22 mouse cellular contexts compared by ENCODE assay signal in genomic region chr17:45696981-45697380, GRCm38 (mm10). TPM values are rescaled to one million over a fixed set of nuclear protein-coding genes. Genes with fewer than 3 reads are reported as not detected.
"Had no signal": no experiment of that assay in that cellular context is flagged by ENCODE, and none has a peak within 500 bp of the region (broad histone marks: within the 10 kb centered on the region; RNA-seq: fewer than 3 reads in every experiment).

No protein-coding gene starts in this region.

- H3K4me3 ChIP-seq: limb, embryonic 12.5 days; midbrain, embryonic 15.5 days; neural tube, embryonic 12.5 days had no signal

- H3K9ac ChIP-seq: limb, embryonic 12.5 days; liver, embryonic 14.5 days; midbrain, embryonic 15.5 days; neural tube, embryonic 12.5 days had no signal

- H3K27ac ChIP-seq: limb, embryonic 12.5 days; liver, embryonic 14.5 days; macrophage; midbrain, embryonic 15.5 days; neural tube, embryonic 12.5 days had no signal

- H3K4me1 ChIP-seq: neural tube, embryonic 12.5 days had no signal

- ATAC-seq: midbrain, embryonic 15.5 days had no signal

- H3K4me2 ChIP-seq: limb, embryonic 12.5 days; midbrain, embryonic 11.5 days; midbrain, embryonic 15.5 days; neural tube, embryonic 12.5 days had no signal

- H3K27me3 ChIP-seq: limb, embryonic 12.5 days; megakaryocyte, embryonic 14.5 days; midbrain, embryonic 15.5 days; neural tube, embryonic 12.5 days had no signal

- DNase-seq: kidney, adult 2 months; kidney, postnatal 25 days; layer of hippocampus, adult 9-11 months; layer of hippocampus, postnatal 36 days; lung, adult 2 months; retina, postnatal 1 day; right cerebral cortex, postnatal 4 days; spleen, adult 18-20 months; thymus, postnatal 4 days had no signal

- H3K9me3 ChIP-seq: limb, embryonic 12.5 days; megakaryocyte, embryonic 14.5 days; midbrain, embryonic 15.5 days; neural tube, embryonic 12.5 days had no signal

RNA-seq across cellular contexts. Expression of gene 1600014C23Rik, which starts 36.7 kb away (rescaled TPM):
- total RNA-seq: layer of hippocampus, adult 18-20 months; layer of hippocampus, postnatal 36 days; liver, adult 2 months; monocyte, adult 5-6 weeks; neutrophil, adult 5-6 weeks had no signal
- polyA plus RNA-seq: kidney, adult 2 months; kidney, embryonic 16.5 days; limb, embryonic 12.5 days; liver, adult 2 months; liver, embryonic 14.5 days; lung, adult 2 months; macrophage; neural tube, embryonic 12.5 days had no signal

RNA-seq across cellular contexts. Expression of gene Capn11, which starts 37.9 kb away (rescaled TPM):
- total RNA-seq: liver, adult 2 months; monocyte, adult 5-6 weeks had no signal
- polyA plus RNA-seq: liver, embryonic 14.5 days; lung, adult 2 months; stomach, embryonic 14.5 days had no signal
